Mouse (Mus musculus) testis, adult 2 months (tissue): ENCODE measurements around the gene Cdsn.

Source experiments
- CTCF ChIP-seq: fragments of 200-500 bp; IDR thresholded peaks from 2 replicates; pipeline ENCODE4 v1.5.1; 2012; ENCODE audit warnings: low read depth, mild to moderate bottlenecking, inconsistent platforms, low read length, moderate library complexity; ENCODE audit not compliant: control insufficient read depth, insufficient read depth, insufficient replicate concordance
- POLR2A ChIP-seq: fragments of 200-500 bp; IDR thresholded peaks from 2 replicates; pipeline ENCODE4 v1.6.1; 2012; ENCODE audit warnings: low read depth, mild to moderate bottlenecking, inconsistent platforms, low read length, moderate library complexity; ENCODE audit not compliant: control insufficient read depth

DNA sequence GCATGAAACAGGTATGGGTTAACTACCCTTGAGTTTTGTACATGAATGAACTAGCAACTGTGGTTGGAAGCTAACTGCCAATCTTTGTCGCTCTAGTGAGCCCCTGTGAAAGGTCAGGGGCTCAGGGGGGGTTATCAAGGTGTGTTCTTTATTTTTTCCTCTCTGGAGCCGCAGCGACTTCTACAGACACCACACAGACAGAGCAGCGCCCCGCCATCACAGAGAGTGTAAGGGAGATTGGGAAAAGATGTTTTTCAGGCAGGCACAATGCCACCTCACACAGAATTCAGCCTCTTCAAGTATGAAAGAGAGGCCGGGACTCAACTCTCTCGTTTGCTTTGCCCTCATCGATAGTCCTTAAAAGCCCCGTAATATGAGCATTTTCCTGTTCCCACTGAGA lies 40.2 kb downstream of the Cdsn start:
- no peak for TF ChIP-seq CTCF
- TF ChIP-seq POLR2A = no peak
